Mouse (Mus musculus): ENCODE results near the gene Gm21812. TPM values are rescaled to one million over a fixed set of nuclear protein-coding genes. Genes with fewer than 3 reads are reported as not detected.
"Not testable (repeated sequence)": the region's sequence is repeated elsewhere in the genome, so short reads cannot be mapped to it uniquely, and the experiment has no call there.

The Gm21812 gene
- polyA plus RNA-seq (2015; fragmentation: Nextera tagmentation; extraction: Ambion mirVana) = not detected in 2 replicates

DNA sequence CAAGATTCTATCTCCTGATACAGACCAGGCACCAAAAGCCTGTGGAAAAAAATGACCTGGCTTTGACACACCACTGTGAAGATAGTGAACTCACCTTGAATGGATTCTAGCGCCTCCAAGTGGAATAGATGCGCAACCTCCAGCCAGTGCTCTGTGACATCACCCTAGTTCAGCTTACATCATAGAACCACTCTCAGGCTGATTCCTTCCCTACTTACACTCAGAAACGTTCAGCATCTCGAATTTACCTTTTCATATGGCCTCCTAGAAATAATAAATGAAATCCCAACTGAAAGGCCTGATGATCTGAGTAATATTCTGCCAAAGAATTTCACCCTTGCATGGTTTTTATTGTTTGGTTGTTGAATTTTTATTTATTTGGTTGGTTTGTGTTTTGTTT lies at the start of gene Gm21812:
Gm21812 (minus strand) TSS at position 101 of the 400 bp plus-strand sequence.
- H3K4me2 ChIP-seq (replicated peaks; ENCODE audit: low read depth, low read length) = not testable (repeated sequence)

More for the DNA sequence above, at the start of gene Gm21812:
- H3K36me3 ChIP-seq (ENCODE audit: insufficient read depth, low read length); H3K4me1 ChIP-seq (ENCODE audit: insufficient read depth, low read depth, low read length); H3K4me3 ChIP-seq (ENCODE audit: low read depth, low read length); H3K27ac ChIP-seq (ENCODE audit: low read length); H3K27me3 ChIP-seq (replicated peaks; ENCODE audit: insufficient read depth, low read length); ATAC-seq; H3K9ac ChIP-seq (replicated peaks; ENCODE audit: low read depth); DNase-seq (ENCODE audit: low spot score); H3K9me3 ChIP-seq (ENCODE audit: low read length): not testable (repeated sequence)
- no CpG with 5 or more reads among the region's 4 CpGs for WGBS

Other genes with a start within 250 kb of the Gm21812 start
- not detected in 2 replicates for gene Gm21292, start 213.3 kb downstream of the Gm21812 start, polyA plus RNA-seq (2015; fragmentation: Nextera tagmentation; extraction: Ambion mirVana)
- gene Gm21721, start 145.0 kb downstream of the Gm21812 start, polyA plus RNA-seq (2015; fragmentation: Nextera tagmentation; extraction: Ambion mirVana) = not detected in 2 replicates
- not detected in 2 replicates for gene Gm21874, start 69.0 kb upstream of the Gm21812 start, polyA plus RNA-seq (2015; fragmentation: Nextera tagmentation; extraction: Ambion mirVana)

Measured in lung, postnatal 0 days (tissue).